Mouse (Mus musculus) left cerebral cortex, postnatal 14 days (tissue): Measurements from ENCODE around the gene Col25a1. TPM values are rescaled to one million over a fixed set of nuclear protein-coding genes. Genes with fewer than 3 reads are reported as not detected.

Experiments used
- DNase-seq, 2 experiments: peaks; one replicate each; pipeline ENCODE4 v3.0.0; 2021 to 2022; ENCODE audit warnings: low spot score in 2 of 2, mixed read lengths in 1 of 2
- intact Hi-C: fragments of 180-260 bp; cut with DNase I; formaldehyde crosslinking; loops from one replicate; pipeline ENCODE4 v1.15.1; 2025
- total RNA-seq, 2 experiments: library from RNA; stranded (reverse); gene quantifications; 2 replicates each; pipeline ENCODE4 v1.2.3; 2021

The Col25a1 gene
- total RNA-seq, 2 experiments from 2014 or later = 26.4 to 32.3 TPM

DNA sequence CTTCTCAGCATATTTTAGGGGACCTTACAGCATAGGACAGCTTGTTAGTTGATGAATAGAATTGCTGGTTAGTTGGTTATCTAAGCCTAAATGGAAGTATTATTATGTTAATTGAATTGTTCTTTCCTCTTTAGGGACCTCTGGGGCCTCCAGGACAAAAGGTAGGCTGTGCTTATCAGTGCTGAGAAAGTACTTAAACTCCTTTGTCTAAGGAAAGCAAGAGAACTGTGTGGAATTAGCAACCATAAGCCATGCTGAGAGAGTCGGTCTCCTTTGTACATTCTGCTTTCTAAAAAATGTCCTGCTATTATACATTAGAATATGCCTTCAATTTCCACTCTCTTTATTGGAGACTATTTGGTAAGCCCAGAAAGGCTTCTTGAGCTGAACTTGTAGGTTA, 362.9 kb downstream of the Col25a1 start:
- DNase-seq = no peak
- intact Hi-C loops = no loop called here

DNA sequence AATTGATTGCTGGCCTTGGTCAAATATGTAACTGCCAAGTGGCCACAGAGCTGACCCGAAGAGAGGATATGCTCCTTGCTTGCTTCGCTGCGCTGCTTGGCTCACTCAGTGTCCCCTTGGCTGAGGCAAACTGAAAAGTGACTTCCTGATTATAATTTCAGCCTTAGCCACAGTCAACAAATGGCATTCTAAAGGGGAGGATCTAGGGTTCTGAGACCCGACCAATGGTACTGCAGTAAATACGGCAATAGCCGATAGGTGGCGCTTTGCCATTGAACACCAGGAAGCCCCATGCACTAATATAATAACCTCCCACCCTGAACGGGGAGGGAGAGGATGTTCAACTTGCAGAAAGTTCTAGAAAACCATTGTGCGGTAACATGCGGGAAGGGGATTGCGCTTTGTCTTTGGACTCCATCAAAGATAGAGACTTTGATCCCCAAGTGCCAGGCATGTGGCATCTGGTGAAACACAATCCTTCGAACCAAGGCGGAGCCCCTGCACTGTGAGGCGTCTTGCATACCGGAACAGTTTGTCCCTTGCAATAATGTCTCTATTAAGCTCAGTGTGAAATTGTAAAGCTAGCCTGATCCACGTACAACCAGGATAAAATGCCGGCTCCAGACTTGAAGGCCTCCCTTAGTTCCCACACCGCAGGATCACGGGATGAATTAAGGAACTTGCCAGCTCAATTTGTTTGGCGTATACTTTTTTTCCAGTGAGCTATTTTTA, 363.5 kb downstream of the Col25a1 start:
- intact Hi-C loops = no loop called here
- DNase-seq = no peak

DNA sequence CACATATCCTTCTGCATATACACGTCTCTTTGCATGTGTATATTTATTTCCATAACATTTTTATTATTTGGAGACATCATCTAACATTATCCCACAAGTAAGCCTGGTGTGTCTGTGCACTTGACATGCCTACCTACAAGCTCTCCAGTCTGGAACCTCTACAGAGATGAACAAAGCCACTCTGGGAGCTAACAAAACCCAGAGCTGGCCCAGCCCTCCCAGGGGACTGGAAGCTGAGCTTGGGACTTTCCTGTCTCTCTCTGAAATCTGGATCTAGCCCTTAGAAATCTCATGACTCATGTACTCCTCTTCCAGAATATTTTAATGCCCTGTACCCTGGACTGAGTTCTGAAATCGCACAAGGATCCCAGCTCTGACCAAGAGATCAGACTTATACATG, 365.7 kb downstream of the Col25a1 start:
- intact Hi-C loops = no loop called here
- DNase-seq = no peak

DNA sequence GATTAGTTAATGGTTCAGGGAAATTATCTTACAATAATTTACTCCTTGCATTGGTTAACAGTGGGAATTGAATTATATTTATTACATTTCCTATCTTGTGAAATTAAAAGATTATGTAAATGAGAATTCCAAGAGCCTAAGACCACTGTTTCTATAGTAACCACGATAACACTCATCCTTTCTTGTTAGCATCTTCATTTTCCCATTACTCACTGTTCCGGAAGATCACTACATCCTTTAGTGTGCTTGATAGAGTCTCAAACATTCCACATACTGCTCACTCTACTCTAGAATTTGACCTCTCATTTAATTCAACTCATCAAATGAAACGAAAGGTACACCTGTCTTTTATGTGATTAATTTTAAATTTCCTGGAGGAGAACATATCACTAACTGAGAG, 370.4 kb downstream of the Col25a1 start:
- DNase-seq = no peak
- intact Hi-C loops = no loop called here

DNA sequence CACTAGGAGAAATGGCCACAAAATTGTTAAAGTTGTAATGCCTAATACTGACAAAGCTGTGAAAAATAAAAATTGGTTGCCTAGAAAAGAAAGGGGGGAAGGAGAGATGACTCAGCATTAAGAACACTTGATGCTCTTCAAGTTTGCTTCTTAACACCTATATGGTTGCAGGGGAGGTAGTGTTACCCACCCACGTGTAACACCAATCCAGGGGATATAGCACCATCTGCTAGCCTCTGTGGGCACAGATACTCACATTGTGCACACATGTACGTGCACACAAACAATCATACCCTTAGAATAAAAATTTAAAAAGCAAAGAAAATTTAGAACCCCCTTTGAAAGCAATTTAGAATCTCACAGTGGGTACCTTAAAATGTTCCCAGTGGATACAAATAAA, 377.0 kb downstream of the Col25a1 start:
- intact Hi-C loops = no loop called here
- peak in 1 of 2 experiments; percentile 21 for DNase-seq

DNA sequence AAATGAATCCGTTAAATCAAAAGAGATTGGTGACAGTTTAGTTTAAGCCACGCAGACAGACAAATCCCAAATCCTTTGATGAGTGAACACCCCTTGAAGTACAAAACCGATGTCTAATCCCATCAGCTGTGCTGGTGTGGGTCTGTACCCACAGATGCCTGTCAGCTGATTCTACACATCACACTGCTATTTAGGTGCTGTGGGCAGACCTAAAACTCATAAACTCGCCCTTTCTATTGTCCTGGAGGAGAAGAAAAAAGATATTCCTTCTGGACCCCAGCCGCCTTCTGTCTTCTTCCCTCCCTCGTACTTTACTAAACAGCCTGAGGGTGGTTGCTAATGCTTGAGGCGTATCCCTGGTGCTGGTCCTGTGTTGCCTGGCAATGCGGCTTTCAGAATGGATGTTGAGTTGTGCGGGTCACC, 387.2 kb downstream of the Col25a1 start:
- peak; percentile 9 to 10 for DNase-seq
- intact Hi-C loops = no loop called here

DNA sequence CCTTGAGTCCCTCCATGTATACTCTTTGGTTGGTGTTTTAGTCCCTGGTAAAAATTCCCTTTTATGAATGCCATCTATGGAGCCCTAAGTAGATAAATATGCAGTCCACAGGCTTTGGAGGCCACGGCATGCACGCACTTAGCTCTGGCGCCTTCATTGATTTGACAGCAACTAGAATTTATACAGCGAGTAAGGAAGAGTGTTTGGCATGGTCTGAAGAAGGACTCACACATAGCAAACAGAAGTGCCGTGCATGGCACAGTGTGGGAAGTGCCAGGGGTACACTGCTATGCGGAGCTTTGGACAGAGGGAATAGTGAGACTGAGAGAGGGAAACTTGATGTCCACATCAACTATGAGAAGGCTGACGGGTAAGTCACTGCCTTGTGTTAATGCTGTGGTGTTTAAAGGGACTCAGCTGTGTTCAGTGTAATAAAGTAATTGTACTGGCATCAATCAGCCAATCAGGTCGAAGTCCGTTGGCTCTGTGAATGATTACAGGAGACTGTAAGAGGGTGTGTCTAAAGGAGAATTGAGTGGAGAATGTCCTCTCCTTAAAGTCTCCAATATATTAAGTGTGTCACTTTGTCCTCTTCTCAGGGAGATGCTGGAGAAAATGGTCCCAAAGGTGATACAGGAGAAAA, 390.7 kb downstream of the Col25a1 start:
- intact Hi-C loops = no loop called here
- DNase-seq = no peak

DNA sequence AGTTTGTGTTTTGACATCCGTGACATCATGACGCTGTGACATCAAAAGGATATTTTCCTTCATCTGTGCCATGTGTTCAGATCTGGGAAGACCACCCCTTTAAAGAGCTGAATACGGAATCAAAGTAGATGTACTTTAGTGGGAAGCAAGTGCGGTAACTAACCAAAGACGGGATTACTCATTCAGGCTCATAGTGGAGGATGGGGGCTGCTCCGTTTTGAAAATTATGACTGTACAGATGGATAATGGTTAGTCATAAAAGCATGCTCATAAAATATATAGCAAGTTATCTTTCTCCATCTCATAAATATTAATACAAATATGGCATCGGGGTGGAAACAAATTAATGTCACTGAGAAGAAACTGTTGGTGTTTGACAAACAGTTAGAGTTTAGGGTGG, 391.7 kb downstream of the Col25a1 start:
- intact Hi-C loops = no loop called here
- peak in 1 of 2 experiments; percentile 7 for DNase-seq

DNA sequence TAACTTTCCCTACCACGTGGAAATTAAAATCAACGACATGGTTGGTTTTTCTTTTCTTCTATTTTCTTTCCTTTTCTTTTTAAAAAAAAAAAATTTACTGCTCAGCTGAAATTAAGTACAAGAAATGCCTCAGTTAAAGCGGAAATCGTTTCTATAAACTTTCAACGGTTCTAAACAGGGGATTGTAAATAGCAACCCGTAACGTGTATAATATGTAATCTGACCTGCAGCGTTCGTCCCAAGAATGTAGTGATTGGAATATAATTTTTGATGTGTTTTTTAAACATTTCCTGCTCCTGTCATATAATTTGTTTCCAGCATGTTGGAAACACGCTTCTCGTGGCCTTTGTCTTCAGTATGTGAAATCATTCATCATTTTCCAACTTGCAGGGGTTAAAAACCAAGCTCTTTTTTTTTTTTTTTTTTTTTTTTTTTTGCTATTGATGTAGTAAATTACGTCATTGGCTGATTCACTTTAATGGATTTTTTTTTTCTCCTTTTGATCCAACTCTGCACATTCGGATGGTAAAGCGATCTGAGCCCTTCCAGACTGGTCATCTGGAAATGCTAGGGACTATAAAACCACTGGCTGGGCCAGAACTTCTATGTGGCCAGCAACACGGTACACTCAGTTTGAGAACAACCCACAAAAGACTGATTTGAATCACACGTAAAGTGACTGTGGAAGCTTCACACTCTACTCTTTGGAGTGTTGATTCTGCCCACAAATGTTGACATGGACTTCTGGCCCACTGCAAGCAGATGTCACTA, 393.3 kb downstream of the Col25a1 start:
- intact Hi-C loops = no loop called here
- DNase-seq = no peak

DNA sequence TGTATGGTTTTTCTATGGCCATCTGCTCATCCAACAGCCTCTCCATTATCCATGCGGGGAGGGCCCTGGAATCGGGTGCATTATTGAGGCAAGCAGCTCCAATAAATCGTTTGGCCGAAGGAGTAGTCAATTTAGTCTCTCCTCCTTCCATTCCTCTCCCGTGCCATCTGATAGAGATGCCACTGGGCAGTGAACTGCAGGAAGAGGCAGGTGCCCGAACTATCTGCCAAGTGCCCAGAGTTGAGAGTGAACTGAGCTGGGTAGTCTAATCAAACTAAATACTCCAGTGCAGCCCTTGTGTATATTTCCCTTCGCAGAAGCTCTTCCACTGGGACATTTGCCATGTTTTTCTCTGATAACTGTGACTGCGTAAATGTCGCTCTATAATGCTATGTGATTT, 403.7 kb downstream of the Col25a1 start:
- no peak for DNase-seq
- intact Hi-C loops = no loop called here

DNA sequence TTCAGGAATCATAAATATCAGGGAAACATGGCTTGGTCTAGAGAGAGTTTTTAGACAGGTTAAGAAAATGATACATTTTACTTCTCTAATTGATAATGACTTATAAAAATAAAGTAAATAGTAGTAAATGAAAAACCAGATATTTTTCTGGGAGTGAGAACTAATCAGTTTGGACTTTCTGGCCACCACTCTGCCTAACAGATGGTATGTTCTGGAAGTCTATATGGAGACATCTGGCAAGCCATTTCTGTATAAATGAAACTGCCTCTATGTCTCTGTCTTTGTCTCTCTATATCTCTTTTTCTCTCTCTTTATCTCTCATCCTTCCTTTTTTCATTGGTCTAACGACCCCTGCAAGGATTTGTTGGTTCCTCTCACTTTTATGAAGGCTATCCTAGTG, 410.2 kb downstream of the Col25a1 start:
- DNase-seq = no peak

DNA sequence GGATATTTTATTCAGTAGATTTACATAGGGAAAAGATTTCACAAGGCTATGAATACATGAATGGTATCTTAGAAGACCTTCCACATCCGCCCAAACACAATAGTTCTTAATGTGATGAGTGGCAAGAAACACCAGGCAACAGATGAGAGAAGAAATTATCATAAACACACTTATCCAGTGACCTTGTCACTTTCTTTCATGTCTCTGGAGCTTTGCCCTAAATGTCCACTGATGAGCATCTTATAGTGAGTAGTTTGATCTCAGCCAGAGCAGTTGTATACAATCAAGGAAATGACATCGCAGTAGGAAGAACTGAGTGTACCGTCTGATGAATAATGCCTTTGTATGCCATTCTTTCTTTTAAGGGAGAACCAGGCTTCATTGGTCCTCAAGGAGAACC, 414.7 kb downstream of the Col25a1 start:
- intact Hi-C loops = no loop called here
- no peak for DNase-seq

More for the DNA sequence above, 410.2 kb downstream of the Col25a1 start:
- intact Hi-C loops = no loop called here

DNA sequence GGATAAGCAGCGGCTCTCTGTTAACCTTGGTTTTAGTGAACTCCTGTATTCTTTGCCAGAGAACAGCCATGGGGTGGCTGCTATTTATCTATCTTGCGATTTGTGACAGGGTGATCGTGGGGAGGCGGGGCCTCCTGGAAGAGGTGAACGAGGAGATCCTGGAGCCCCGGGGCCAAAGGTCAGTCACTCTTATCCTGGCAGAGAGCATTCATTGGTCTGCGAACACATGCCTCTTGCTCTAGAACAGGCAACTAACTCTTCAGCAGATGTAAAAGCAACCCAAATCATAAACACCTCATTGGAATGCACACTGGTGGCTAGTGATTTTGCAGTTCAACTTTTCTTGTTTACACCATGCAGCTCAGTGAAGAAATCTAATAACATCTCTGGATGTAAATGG, 417.8 kb downstream of the Col25a1 start:
- no peak for DNase-seq
- intact Hi-C loops = no loop called here

DNA sequence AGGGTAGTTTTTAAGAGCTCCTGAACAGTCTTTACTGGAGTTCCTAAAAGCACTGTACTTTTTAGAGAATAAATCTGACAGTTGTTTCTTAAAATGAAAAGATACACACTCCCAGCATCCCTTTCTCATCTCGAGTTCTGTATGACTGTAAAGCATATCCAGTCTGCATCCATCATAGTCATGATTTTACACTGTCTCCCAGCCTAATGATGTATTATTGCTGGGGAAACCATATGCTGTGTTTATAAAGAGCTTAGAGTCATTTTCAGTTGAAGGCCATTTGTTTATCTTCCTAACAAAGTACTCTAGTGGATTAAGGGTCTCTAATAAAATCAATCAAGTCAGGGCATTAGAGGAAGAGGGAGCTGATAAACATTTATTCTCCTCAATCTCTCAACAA, 425.0 kb downstream of the Col25a1 start:
- no peak for DNase-seq
- intact Hi-C loops = no loop called here

DNA sequence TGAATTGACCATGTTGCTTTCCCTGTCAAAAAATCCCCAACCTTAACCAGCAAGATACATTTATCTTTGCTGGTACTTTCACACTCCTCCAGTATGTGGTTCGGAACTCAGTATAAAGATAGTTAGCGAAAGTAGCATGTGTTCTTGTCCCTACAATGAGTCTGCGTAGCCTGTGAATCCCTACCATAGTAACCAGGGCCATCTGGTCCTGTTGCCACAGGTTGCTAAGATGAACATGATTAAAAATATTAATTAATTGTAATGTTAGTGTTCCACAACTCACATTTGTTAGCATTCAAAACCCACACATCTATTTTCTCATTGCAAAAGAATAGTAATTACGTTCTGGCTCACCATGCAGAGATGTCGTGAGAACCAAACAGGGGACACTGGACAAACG, 434.3 kb downstream of the Col25a1 start:
- DNase-seq = no peak
- intact Hi-C loops = no loop called here

DNA sequence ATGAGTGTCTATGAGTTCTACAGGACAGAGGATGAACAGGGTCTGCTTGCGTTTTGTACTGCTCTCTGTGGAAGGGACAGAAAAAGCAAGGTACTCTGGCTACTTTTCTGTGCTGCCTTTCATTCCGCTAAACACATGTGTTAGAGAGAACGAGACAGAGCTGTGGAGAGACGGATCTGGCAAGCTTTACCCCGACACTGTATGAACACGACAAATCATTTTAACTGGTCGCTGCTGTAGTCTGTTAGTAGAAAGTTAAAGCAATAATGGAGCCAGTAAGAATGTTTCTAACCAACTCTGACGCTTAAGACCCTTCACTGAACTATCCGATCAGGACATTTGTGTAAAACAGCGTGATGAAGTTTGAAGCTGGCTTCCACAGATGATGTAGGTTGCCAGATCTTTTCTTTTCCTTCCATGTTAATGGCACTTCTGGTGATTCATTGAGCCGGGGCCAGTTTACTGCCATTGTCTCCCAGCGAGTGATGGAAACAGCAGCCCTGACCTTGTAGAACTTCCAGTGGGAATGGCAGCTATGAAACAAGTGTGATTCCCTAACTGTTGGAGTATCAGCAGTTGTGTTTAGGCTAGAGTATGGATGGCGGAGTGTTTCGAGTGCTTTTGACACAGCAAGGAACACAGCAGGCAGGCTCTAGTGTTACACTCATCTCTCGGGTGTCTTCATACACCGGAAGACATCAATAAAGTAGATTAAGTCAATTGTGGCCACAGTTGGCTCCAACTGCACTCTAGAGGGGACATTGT, 437.2 kb downstream of the Col25a1 start:
- intact Hi-C loops = no loop called here
- no peak for DNase-seq

DNA sequence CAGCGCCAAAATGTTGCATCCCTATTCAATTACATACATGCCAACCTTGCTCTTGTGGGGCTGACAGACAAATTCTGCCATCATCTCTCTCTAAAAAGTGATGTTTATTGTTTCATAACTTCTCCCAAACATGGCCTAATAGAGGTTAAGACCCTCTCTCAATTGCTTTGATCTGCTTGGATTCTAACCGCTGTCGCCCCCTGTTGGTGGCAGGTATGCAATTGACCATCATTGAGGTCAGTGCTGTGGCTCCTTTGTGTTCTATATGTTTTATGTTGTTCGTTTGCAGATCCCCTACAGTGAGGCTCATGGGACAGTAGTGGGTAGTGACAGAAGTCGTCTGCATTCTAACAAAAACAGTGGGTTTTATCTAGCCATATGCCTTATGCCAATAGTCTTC, 441.9 kb downstream of the Col25a1 start:
- intact Hi-C loops = no loop called here
- DNase-seq = no peak

DNA sequence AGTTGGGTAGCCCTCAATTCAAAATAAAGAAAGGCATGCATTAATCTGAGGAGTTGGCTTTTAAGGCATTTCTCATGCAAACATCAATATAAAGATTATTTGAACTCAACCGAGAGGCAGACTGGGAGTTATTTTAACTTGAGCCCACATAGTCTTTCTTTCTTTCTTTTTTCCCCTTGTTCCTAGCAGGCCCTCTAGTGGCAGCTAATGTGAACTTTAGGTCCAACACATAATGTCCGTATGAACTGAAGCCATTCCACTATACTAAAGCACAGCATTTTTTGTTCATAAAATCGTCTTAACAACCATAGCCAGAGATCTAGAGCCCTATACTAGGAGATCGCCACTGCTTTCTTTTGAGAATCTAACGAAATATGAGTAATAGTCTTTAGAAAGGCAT, 443.4 kb downstream of the Col25a1 start:
- DNase-seq = peak; percentile 42 to 72
- intact Hi-C loops = loop anchor here (1.0 to 2.0 kb wide), 2 partner anchors 394 to 479 kb away; no protein-coding TSS in a partner anchor

DNA sequence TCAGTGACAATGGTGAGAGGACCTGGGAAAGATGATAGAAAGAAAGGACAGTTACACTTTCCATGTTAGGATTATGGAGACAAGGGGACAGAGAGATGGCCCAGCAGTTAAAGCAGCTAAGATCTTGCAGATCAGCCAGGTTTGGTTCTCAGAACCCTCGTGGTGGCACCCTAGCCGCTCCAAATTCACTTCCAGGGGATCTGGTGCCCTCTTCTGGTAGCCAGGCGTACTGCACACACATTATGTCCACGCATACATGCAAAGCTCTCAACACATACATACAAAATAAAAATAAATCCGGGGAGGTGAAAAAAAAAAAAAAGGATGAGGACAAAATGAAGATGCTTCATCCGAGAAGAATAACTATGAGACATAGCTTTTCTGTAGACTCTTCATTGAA, 445.4 kb downstream of the Col25a1 start:
- intact Hi-C loops = no loop called here
- peak; percentile 26 to 31 for DNase-seq

DNA sequence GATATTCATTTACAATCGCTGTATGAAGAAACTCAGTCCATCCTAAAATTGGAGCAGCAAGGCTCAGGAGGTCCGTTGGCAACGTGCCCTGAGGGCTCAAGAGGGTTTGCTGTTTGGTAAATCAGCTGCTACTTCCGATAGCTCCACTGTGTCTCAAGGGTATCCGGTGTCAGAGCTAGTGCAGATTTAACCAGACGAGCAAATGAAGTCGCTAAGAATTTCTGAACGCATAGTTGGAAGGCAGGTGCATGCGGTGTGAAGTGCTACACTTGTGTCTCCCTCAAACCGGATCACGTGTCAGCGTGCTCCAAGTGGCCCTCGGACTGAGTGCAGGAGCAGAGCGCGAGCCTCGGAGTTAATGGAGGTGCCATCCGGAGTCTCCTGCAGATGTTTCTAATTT, 448.2 kb downstream of the Col25a1 start:
- intact Hi-C loops = no loop called here
- no peak for DNase-seq
